Mouse (Mus musculus) B cell, adult 67 days (primary cell): ENCODE data around the gene Gm20883. TPM values are rescaled to one million over a fixed set of nuclear protein-coding genes. Genes with fewer than 3 reads are reported as not detected.

ENCODE experiments used
- total RNA-seq, 2 experiments: library from RNA; stranded (reverse); gene quantifications; 4 replicates each; pipeline ENCODE4 v1.2.4; 2023

The Gm20883 gene
- not detected for total RNA-seq

GRCm38 (mm10) chrY:50607951-50608350 lies at the start of gene Gm20883:
Gene Gm20883 (plus strand): TSS chrY:50608251.

